Mouse (Mus musculus) right cerebral cortex, postnatal 10 days (tissue): Measurements from ENCODE around the gene Mrps18b.
"Not testable (repeated sequence)": the region's sequence is repeated elsewhere in the genome, so short reads cannot be mapped to it uniquely, and the experiment has no call there.

Experiments
- DNase-seq, 2 experiments: peaks; one replicate each; pipeline ENCODE4 v3.0.0; 2021; ENCODE audit warnings: low spot score in 2 of 2

Mrps18b gene

GRCm38 (mm10) chr17:35916297-35917142 is at the start of gene Mrps18b, which contains the start of gene Ppp1r10:
Mrps18b (minus strand) TSS chr17:35916389.
Ppp1r10 (plus strand) TSS chr17:35916434.
- peak; percentile 100 for DNase-seq

DNA sequence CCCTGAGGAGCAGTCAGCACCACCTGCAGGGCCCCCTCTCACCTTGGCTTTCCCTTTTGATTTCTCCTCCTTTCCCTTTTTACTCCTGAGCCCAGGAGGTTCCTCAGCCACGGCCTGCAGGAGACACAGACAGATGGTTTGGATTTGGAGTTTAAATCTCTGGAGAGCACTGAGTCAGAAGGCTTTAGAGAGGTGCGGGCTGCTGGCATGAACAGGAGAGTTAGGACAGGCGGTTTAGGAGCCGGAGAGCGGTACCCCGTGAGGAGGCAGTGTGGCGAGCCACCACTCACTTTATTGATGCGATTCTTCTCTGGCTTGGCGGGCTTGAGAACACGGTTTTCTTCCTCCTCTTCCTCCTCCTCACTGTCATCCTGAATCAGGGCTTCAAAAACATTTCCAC is 47.1 kb upstream of the Mrps18b start:
- no peak for DNase-seq

GRCm38 (mm10) chr17:35958533-35959223 is 42.5 kb upstream of the Mrps18b start:
- DNase-seq, result no peak

DNA sequence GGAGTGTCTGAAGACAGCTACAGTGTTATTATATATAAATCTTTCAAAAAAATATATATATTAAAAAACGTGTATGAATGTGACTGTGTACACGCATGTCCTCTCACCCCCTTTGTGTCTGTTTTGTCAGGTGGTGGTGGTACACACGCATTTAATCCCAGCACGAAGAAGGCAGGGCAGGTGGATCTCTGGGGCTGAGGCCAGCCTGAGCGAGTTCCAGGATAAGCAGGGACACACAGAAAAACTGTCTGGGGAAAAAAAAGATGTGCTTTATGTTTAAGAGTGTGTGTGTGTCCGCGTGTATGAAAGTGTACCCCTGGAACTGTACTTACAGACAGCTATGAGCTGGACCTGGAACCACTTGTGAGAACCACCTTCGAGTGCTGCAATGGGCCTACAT is 38.5 kb upstream of the Mrps18b start:
- DNase-seq, result no peak

GRCm38 (mm10) chr17:35952559-35952958 is 36.4 kb upstream of the Mrps18b start:
- not testable (repeated sequence) for DNase-seq

DNA sequence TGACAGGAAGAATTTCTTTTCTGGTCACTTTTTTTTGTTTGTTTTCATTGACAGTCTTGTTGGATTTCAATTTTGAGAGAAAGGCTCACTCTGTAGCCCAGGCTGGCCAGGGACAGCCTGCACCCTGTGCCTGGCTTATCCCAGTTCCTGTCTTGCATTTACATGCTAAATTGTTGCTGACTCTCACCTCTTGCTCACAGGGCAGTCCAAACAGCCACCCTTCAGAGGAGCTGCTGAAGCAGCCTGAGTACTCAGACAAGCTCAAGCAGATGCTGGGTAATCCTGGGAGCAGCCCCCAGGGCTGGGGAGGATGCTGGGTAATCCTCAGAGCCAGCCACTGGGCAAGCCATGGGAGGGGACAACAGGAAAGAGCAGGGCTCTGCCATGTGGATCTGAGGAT is 34.8 kb upstream of the Mrps18b start:
- DNase-seq, result not testable (repeated sequence)

DNA sequence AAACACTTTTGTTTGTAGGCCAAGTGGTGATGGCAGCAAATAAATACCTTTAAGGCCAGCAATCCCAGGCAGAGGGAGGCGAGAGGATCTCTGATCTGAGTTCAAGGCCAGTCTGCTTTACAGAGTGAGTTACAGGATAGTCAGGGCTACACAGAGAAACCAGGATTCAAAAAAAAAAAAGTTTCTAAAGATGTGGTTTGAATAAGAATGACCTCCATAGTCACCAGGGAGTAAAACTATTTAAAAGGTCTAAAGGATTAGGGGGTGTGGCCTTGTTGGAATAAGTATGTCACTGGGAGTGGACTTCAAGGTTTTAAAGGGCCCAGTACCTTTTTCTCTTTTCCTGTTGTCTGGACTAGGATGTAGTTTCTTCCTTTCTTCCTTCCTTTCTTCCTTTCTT is 23.8 kb upstream of the Mrps18b start:
- DNase-seq, result no peak

GRCm38 (mm10) chr17:35939108-35939507 is 22.9 kb upstream of the Mrps18b start:
- DNase-seq, result no peak

DNA sequence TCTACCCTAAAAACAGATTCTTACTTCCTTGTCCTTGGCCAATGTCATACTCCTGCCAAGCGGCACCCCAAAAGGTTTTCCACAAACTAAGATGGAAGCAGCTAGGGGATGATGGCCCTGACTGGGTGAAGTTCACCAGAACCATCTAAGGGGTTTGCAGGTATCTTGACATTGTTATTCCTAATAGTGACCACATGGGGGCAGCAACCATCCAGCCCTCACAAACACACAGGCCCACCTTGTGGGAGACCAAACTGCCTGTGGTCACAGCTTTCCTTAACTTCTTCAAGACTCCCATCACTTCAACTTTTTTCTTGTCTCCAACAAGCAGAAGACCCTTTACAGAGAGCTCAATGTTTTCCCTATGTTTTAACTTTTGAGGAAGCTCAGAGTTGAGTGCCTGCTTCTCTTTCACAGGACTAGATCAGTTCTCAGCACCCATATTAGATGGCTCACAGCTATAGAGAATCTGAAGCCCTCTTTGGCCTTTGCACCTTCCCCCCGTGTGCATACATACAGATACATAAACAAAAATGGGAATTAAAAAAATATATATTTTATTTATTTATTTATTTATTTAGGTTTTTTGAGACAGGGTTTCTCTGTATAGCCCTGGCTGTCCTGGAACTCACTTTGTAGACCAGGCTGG is 21.6 kb upstream of the Mrps18b start:
- peak; percentile 48 to 58 for DNase-seq

- DNase-seq, result peak in 1 of 2 experiments; percentile 14
Observed at GRCm38 (mm10) chr17:35935763-35936162, 19.6 kb upstream of the Mrps18b start.

DNA sequence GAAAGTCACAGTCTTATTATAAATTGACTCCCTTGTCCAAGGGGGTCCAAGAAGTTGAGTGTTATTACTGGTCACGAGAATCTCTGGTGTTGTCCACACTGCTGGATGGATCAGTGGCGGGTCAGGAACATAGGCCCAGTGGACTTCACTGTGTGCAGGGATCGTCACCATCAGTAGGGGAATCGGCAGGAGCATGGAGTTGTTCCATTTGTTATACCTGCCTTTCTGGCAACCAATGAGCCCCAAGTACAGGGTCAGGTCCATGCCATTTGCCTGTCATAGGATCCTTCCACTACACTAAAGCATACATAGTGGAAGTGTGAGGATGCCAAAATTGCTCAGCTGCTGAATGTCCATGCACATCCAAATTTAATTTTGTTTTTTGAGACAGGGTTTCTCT is 16.4 kb upstream of the Mrps18b start:
- DNase-seq, result peak in 1 of 2 experiments; percentile 20

DNA sequence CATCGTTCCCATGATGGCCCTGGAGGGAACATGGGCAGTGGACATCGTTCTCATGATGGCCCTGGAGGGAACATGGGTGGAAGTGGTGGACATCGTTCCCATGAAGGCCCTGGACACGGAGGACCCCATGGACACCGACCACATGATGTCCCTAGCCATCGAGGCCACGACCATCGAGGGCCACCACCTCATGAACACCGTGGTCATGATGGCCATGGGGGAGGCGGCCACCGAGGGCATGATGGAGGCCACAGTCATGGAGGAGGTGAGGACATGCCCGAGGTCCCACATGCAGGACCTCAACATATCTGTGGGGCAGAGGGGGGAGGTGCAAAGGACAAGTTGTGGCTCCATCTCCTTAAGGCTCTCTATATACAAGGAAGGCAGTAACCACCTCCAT is 14.4 kb upstream of the Mrps18b start:
- no peak for DNase-seq

DNA sequence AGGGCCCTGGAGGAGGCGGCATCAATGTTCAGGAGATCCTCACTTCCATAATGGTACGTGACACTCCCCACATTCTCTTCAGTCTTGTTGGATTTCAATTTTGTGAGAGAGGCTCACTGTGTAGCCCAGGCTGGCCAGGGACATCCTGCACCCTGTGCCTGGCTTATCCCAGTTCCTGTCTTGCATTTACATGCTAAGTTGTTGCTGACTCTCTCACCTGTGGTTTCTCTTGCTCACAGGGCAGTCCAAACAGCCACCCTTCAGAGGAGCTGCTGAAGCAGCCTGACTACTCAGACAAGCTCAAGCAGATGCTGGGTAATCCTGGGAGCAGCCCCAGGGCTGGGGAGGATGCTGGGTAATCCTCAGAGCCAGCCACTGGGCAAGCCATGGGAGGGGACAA is 13.3 kb upstream of the Mrps18b start:
- DNase-seq, result peak in 1 of 2 experiments; percentile 14

GRCm38 (mm10) chr17:35927471-35927870 is 11.3 kb upstream of the Mrps18b start:
- DNase-seq, result no peak

DNA sequence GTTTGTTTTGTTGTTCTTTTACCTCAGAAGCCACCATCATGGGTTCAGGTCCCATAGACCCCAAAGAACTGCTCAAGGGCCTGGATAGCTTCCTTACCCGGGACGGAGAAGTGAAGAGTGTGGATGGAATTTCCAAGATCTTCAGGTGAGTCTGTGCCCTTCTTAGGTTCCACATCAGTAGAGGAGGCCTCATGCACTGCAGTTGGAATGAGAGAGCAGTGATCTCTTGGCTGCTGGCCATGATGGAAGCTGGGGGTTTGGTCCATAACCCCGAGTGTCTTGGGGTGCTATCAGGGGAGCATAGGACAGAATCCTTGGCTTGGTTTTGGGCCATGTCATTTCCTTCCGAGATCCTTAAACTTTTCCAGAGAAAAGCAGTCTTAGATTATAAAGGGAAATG is 7.1 kb upstream of the Mrps18b start:
- DNase-seq, result no peak

DNA sequence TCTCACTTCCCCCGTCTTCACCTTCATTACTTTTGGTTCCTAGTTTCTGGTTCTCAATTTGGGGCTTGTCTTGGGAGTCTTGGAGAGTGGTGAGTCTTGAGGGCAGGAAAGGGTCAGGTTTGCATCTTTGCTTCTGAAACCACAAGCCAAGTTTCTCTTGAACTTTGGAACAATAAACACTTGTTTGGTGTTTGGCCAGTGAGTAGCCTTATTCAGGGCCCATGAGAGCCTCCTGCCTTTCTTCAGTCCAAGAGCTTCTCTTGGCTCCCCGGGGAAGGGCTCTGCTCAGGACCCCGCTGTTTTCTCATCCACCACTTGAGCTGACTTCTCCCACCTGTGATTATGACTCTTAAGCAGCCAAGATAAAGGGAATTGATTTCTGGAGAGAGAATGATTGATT is 6.4 kb upstream of the Mrps18b start:
- DNase-seq, result no peak

DNA sequence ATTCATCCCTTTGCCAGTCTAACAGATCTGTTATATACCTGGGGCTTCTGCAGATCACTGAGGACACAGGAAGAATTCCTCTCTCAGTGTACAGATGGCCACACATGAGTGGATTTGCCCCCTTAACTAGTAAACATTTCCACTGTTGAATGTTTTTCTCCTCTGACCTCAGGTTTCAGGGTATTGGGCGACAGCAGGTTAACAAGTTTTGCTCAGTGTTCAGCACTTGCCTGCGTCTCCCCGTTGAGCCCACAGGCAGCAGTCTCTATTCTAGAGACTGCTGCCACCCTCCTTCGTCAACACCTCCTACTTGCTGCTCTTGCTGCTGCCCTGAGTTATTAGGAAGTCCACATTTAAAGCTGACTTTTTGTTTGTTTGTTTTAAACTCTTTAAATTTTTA is 5.5 kb upstream of the Mrps18b start:
- DNase-seq, result no peak

DNA sequence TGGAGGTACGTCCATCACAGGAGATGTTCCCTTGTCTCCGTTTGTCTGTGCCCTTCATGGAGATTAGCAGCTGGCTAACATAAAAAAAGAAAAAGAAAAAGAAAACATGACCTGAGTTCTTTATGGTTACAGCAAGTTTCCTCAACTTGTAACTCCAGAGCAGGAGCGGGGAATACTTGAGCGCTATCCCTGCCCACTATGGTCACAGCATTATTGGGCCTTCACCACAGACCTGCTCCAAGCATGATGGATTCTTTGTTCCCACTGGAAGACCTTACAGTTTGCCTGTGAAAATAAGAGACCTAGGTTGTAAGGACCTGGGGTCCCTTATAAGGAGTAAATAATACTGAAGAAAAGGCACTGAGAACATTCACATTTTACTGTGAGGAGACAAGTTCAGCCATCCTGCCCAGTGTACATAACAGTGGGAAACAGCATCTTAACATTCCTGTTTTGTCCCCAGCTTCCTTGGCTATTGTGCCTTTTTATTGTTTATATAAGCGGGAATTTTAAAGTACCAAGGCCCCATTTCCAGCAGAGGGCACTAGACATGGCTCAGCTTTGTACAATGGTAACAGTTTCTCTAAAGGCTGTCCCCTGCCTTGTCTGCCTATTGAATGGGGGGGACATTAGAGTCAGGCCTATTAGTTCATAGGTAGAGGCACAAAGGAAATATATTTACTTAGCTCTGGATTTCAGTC is 4.8 kb upstream of the Mrps18b start:
- no peak for DNase-seq

GRCm38 (mm10) chr17:35920384-35920783 is 4.2 kb upstream of the Mrps18b start:
- DNase-seq, result no peak

DNA sequence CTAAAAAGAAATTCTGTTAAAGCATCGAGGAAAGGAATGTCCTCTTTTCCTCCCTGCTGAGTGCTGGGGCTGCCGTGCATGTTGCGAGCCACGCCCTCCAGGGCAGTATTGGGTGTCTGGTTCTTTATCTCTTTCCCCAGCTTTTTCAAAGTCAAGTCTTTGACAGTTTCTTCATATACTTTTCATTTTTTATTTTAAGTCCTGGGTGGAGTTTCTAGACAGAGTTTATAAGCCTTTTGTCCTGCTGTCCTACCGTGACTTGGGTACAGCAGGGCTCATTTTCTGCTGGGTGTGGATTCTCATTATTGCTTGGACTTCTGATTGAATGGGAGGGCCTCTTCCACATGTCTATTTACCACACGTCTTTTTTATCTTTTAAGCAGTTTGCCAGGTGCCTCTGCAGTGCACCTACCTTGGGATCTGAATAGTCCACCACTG is 3.7 kb upstream of the Mrps18b start:
- no peak for DNase-seq

- DNase-seq, result peak; percentile 96 to 97
Observed at GRCm38 (mm10) chr17:35919060-35919715, 3.0 kb upstream of the Mrps18b start.
